Mouse (Mus musculus): ENCODE data around the gene Rps6ka1.

- no peak for TF ChIP-seq GATA1 (IDR thresholded peaks at IDR 0.05; ENCODE audit: low read length)
- TF ChIP-seq TAL1 (IDR thresholded peaks at IDR 0.05; ENCODE audit: low read length): no peak
Observed at GRCm38 (mm10) chr4:133881851-133882250, 5.7 kb downstream of the Rps6ka1 start.

Measured in erythroblast, embryonic 14.5 days (primary cell).